Mouse (Mus musculus) hindbrain, embryonic 15.5 days (tissue): ENCODE data around the gene Lrrc61. TPM values are rescaled to one million over a fixed set of nuclear protein-coding genes. Genes with fewer than 3 reads are reported as not detected.

Experiments
- ATAC-seq: fragments of 200-750 bp; cut with Nextera tagmentation; 2 replicates; pipeline ENCODE4 v1.8.0; 2017; ENCODE audit warnings: low read depth, moderate number of reproducible peaks, moderate TSS enrichment; ENCODE audit not compliant: low FRiP score
- H3K27ac ChIP-seq: fragments of 300-500 bp; sonication (generic); replicated peaks from 2 replicates; pipeline ENCODE4 v1.5.1; 2015; ENCODE audit warnings: mild to moderate bottlenecking, inconsistent platforms
- H3K27me3 ChIP-seq: fragments of 300-500 bp; sonication (generic); 2 replicates; pipeline ENCODE4 v1.6.1; 2015; ENCODE audit warnings: control low read depth, inconsistent platforms
- H3K36me3 ChIP-seq: fragments of 300-500 bp; sonication (generic); 2 replicates; pipeline ENCODE4 v1.6.1; 2015; ENCODE audit warnings: control low read depth, inconsistent platforms
- H3K4me1 ChIP-seq: fragments of 300-500 bp; sonication (generic); replicated peaks from 2 replicates; pipeline ENCODE4 v1.6.1; 2015; ENCODE audit warnings: control low read depth, inconsistent platforms
- H3K4me2 ChIP-seq: fragments of 300-500 bp; sonication (generic); 2 replicates; pipeline ENCODE4 v1.6.1; 2015; ENCODE audit warnings: moderate library complexity, mild to moderate bottlenecking, inconsistent platforms
- H3K4me3 ChIP-seq: fragments of 300-500 bp; sonication (generic); 2 replicates; pipeline ENCODE4 v1.5.1; 2015; ENCODE audit warnings: mild to moderate bottlenecking, inconsistent platforms
- H3K9ac ChIP-seq: fragments of 300-500 bp; sonication (generic); 2 replicates; pipeline ENCODE4 v1.6.1; 2015; ENCODE audit warnings: inconsistent platforms
- H3K9me3 ChIP-seq: fragments of 300-500 bp; sonication (generic); 2 replicates; pipeline ENCODE4 v1.6.1; 2016; ENCODE audit warnings: control low read depth, inconsistent platforms
- WGBS: fragments of 180-500 bp; shearing (Covaris S2); methylation state at CpG from one replicate; pipeline ENCODE4 v1.1.7; 2015; 5-methylcytosine and 5-hydroxymethylcytosine counted together
- polyA plus RNA-seq: library from polyadenylated mRNA; unstranded; fragments of >200 nt; fragmentation: Nextera tagmentation; extraction: Ambion mirVana; gene quantifications from 2 replicates; pipeline ENCODE4 v1.2.1, GENCODE M21; 2015

Lrrc61 gene
- polyA plus RNA-seq, 1 experiment from 2014 or later = 29.2 TPM

DNA sequence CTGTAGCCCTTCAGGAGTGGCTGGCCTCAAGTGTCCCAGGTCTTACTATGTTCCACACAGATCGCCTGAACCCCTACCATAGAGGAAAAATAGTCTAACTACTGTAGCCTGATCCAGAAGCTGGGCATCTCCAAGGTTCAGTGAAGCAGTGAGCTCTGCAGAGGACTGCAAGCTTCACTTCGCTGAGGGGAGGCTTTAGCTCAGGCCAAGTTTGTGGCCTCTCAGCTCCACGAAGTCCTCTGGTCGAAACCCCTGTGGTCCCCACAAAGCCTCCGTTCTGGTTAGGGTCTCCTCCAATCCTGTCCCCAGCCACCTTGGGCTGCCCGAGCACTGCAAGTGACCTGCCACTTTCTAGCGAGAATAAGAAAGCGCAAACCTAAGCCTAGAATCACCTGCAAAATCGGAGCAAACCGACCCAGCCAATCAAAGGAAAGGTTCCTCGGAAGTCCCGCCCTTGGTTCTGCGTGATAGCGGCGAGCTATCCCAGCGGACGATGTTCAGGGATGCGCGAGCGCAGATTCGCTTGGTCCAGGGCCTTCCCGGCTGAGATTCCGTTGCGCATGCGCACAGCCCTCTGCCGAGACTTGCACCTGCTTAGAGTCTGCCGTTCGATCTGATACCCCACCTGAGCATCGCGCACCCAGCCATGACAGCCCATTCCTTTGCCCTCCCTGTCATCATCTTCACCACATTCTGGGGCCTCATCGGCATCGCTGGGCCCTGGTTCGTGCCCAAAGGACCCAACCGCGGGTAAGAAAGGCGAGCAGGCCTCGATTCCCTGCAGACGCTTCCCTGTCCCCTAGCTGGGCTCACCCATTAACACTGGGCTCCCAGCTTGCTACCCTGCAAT lies 17.3 kb upstream of the Lrrc61 start, which contains the start of gene Atp6v0e2:
Atp6v0e2 (plus strand) TSS at position 511 of the 850 bp plus-strand sequence.
- Histone ChIP-seq H3K27ac (peak within 1 kb of the TSS; percentile 83), H3K4me2 (peak within 1 kb of the TSS; percentile 72), H3K4me3 (peak within 1 kb of the TSS; percentile 59), H3K9me3 (no peaks in the 10 kb centered on the region), H3K36me3 (peaks cover 13% of the 10 kb centered on the region), H3K27me3 (no peaks in the 10 kb centered on the region), H3K9ac (peak within 1 kb of the TSS; percentile 82), H3K4me1 (peaks cover 30% of the 10 kb centered on the region)
- 3% methylated on average over 38 of the region's 38 CpGs for WGBS
- ATAC-seq = peak; percentile 96

DNA sequence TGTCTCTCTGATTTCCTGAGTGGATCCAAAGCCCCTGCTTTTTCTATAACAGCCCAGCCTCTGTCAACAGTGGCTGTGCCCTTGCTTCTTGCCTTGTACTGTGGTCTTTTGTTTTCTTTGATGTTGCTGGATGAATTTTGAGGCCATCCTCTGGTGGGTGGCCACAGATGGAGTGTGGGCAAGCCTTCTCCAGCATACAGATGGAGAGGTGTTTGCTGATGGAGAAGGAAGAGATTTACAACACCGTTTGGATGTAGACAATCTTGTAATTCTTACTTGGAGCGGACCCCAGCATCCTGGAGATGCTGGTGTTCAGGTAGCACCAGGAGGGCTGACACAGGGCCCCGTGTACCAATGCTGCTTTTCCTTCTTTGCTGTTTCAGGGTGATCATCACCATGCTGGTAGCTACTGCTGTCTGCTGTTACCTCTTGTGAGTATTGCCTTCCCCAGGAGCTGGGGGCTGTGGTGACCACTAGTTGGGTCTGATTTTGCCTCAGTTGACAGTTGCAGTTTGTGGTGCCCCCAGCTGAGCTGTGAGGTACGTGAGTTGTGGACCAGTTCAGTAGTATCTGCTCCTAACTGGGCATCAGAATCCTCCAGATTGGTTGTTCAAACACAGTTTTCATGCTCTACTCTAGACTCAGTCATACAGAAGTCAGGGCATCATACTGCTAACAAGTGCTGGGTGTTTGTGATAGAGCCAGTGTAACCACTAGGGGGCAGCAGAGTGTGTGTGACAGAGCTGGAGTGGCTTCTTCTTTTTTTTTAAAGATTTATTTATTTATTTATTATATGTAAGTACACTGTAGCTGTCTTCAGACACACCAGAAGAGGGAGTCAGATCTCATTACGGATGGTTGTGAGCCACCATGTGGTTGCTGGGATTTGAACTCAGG lies 15.5 kb upstream of the Lrrc61 start:
- H3K36me3 ChIP-seq = peaks cover 16% of the 10 kb centered on the region
- H3K4me2 ChIP-seq = peak overlapping the region; percentile 72
- ATAC-seq = no peak
- peak overlapping the region; percentile 82; the same call in 1 of the 2 replicates for H3K9ac ChIP-seq
- peak overlapping the region; percentile 59 for H3K4me3 ChIP-seq
- H3K27me3 ChIP-seq = no peaks in the 10 kb centered on the region
- H3K4me1 ChIP-seq = peaks cover 30% of the 10 kb centered on the region
- no peak overlapping the region for H3K27ac ChIP-seq
- WGBS = 65% methylated on average over 5 of the region's 5 CpGs
- H3K9me3 ChIP-seq = no peaks in the 10 kb centered on the region

DNA sequence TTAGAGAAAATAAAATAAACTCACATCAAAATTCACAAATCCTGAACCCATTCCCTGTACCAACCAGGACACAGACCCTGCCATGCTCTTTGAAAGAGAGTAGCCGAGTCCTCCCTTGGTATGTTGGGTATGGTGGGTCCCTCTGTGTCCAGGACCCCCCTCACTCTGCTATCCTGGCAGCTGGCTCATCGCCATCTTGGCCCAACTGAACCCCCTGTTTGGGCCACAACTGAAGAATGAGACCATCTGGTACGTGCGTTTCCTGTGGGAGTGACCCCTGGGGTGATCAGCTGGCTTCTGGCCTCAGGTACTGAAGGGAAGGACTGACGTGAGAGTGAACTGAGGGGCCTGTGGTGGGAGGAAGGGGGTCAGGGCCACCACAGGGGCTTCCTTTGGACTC lies 14.7 kb upstream of the Lrrc61 start:
- Histone ChIP-seq H3K9me3 (no peaks in the 10 kb centered on the region), H3K36me3 (peaks cover 16% of the 10 kb centered on the region), H3K4me3 (no peak overlapping the region), H3K27ac (no peak overlapping the region), H3K9ac (no peak overlapping the region), H3K27me3 (no peaks in the 10 kb centered on the region), H3K4me1 (peaks cover 30% of the 10 kb centered on the region), H3K4me2 (no peak overlapping the region)
- 68% methylated on average over 5 of the region's 5 CpGs for WGBS
- ATAC-seq = no peak

DNA sequence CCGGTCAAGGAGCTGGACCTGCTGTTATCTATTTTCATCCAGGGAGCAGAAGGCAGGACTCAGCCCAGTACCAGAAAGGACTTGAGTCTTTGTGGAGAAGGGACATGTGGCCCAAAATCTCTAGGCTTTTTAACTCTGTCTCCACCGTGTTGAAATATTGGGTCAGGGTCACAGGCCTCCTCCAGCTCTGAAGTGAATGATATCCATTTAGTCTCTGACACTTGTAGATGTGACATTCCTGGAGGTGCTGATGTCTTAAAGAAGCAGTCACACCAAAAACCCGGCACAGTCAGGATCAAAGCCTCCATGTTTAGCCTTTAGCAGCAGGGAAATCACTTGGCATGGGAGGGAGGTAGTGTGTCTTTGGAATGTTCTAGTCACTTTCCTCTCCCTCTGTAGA lies 13.9 kb upstream of the Lrrc61 start:
- no peak overlapping the region for H3K4me3 ChIP-seq
- ATAC-seq = no peak
- 78% methylated on average over 3 of the region's 3 CpGs for WGBS
- H3K36me3 ChIP-seq = peaks cover 16% of the 10 kb centered on the region
- peaks cover 30% of the 10 kb centered on the region for H3K4me1 ChIP-seq
- H3K27ac ChIP-seq = no peak overlapping the region
- no peak overlapping the region for H3K4me2 ChIP-seq
- no peak overlapping the region for H3K9ac ChIP-seq
- no peaks in the 10 kb centered on the region for H3K9me3 ChIP-seq
- no peaks in the 10 kb centered on the region for H3K27me3 ChIP-seq

DNA sequence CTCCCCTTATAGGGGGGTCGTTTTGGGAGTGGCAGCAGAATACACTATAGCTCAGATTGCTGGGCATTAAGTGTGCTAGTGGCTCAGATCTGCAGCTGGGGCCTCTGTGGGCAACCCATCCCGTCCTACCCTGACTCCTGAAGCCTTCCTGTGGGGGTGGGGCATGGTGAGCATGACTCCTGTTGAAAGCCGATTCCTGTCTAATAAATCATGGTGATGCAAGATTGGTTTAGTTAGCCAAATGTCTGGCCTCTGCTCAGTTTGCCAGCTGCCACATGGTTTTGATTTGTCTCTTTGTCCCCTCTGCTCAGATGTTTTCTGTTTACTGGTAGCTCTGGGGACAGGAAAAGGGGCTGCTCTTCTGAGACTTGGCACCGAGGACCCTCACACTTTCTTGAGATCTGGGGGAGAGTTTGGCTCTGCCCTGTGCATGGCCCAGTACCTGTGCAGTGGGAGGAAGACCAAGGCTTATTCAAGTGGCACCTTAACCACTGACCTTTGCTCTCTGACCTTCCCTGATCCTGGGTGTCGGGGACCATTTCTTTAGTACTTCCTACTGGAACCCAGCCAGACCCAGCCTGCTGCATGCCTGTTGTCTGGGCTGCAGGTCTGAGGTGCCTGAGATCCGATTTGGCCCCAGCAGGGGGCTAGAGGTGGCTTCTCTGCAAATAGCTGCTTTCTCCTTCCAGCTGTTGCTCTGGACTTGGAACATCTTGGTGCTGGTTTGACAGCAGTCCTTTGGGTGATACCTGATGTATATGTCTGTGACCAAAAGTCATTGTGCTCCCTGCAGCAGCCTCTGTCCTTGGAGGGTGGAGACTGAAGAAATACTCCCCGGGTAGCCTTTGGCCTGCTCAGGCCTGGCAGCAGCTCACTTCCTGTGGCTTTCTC lies 12.8 kb upstream of the Lrrc61 start:
- Histone ChIP-seq H3K9ac (no peak overlapping the region), H3K4me1 (peaks cover 25% of the 10 kb centered on the region), H3K27ac (no peak overlapping the region), H3K36me3 (peaks cover 16% of the 10 kb centered on the region), H3K9me3 (no peaks in the 10 kb centered on the region), H3K4me3 (no peak overlapping the region), H3K4me2 (no peak overlapping the region), H3K27me3 (no peaks in the 10 kb centered on the region)
- no peak for ATAC-seq
- 65% methylated on average over 7 of the region's 7 CpGs for WGBS

DNA sequence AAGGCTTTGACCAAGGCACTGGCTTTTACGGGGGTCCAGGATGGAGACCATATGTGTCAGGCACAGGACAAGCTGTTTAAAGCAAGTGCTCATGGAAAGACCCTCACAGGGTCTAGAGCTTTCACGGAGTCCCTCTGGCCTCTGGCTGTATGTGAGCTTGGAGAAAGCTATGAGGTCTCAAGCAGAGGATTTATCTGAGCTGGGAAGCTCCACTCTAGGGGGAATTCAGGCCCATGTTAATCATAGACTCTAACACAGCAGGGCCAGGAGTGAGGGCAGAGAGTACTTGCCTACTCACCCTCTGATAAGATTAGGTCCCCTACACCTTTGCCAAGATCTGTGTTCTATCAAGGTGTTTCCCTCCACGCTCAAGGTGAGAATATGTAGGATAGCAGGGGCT lies 12.0 kb upstream of the Lrrc61 start:
- H3K4me3 ChIP-seq = no peak overlapping the region
- no peaks in the 10 kb centered on the region for H3K9me3 ChIP-seq
- H3K4me2 ChIP-seq = no peak overlapping the region
- 95% methylated on average over 3 of the region's 3 CpGs for WGBS
- peaks cover 16% of the 10 kb centered on the region for H3K36me3 ChIP-seq
- no peak overlapping the region for H3K27ac ChIP-seq
- peaks cover 21% of the 10 kb centered on the region for H3K4me1 ChIP-seq
- no peak for ATAC-seq
- no peaks in the 10 kb centered on the region for H3K27me3 ChIP-seq
- no peak overlapping the region for H3K9ac ChIP-seq

DNA sequence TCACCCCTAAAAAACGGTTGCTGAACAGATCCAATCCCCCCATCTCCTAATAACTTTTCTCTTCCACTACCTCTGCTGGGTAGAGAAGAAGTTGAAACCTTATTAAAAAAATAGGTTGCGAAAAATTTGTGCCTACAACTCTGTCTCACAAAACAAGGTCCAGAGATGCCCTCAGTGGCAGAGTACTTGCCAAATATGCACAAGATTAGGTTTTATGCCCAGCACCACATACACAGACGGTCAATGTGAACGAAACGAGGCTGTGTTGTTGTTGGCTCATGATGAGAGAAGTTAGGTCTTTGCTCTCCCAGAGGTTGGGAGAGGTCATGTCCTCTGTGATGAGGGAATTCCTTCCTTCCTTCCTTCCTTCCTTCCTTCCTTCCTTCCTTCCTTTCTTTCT lies 9.3 kb upstream of the Lrrc61 start:
- no peaks in the 10 kb centered on the region for H3K4me1 ChIP-seq
- no peak overlapping the region for H3K9ac ChIP-seq
- H3K9me3 ChIP-seq = no peaks in the 10 kb centered on the region
- no peaks in the 10 kb centered on the region for H3K27me3 ChIP-seq
- no peak for ATAC-seq
- H3K4me3 ChIP-seq = no peak overlapping the region
- no peak overlapping the region for H3K4me2 ChIP-seq
- H3K36me3 ChIP-seq = peaks cover 16% of the 10 kb centered on the region
- H3K27ac ChIP-seq = no peak overlapping the region
- 81% methylated on average over 5 of the region's 5 CpGs for WGBS

DNA sequence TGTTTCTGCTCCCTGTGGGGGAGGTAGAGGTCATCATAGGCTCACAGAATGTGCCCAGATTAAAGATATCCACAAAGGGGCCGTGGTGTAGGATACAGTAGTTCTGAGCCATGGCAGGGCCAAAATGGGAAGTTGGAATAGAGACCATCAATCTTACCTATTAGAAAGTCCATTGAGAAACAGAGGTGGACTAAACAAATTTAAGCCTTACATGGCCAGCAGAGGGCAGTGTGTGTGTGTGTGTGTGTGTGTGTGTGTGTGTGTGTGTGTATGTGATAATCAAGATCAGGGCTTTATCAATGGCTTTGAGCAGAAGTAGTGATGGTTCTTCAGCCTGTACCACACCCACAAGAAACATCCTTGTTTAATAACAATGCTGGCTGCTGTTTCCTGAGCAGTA lies 8.3 kb upstream of the Lrrc61 start:
- peaks cover 6% of the 10 kb centered on the region for H3K36me3 ChIP-seq
- no peak overlapping the region for H3K4me3 ChIP-seq
- H3K4me2 ChIP-seq = no peak overlapping the region
- H3K9me3 ChIP-seq = no peaks in the 10 kb centered on the region
- no peak overlapping the region for H3K9ac ChIP-seq
- ATAC-seq = 0 out of 2 replicates have a peak, but pooled peaks have one; percentile 15
- WGBS = 46% methylated on average over 1 of the region's 1 CpGs
- no peak overlapping the region for H3K27ac ChIP-seq
- H3K4me1 ChIP-seq = no peaks in the 10 kb centered on the region
- no peaks in the 10 kb centered on the region for H3K27me3 ChIP-seq

DNA sequence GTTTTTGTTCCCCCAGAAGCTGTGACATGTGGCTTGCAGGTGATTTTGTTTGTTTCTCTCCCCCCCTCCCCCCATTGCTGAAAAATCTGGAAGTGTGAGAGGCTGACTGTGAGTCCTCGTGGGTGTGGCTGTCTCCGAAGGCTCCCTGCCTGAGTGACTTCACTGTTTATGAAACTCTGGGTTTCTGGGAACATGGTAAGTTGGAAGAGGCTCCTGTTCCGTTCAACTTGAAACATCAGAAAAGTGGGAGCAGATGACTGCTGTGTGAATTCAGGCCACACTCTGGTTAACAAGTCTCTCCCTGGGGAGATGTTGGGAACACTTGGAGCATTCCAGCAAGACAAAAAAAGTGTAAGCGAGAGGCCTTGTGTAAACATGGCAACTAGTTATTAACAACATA lies 7.7 kb upstream of the Lrrc61 start:
- Histone ChIP-seq H3K4me1 (no peaks in the 10 kb centered on the region), H3K36me3 (0 out of 2 replicates have a peak, but pooled peaks cover 4% of the 10 kb centered on the region), H3K9me3 (no peaks in the 10 kb centered on the region), H3K9ac (no peak overlapping the region), H3K27ac (no peak overlapping the region), H3K4me2 (no peak overlapping the region), H3K27me3 (no peaks in the 10 kb centered on the region), H3K4me3 (no peak overlapping the region)
- ATAC-seq = no peak
- 72% methylated on average over 4 of the region's 4 CpGs for WGBS

DNA sequence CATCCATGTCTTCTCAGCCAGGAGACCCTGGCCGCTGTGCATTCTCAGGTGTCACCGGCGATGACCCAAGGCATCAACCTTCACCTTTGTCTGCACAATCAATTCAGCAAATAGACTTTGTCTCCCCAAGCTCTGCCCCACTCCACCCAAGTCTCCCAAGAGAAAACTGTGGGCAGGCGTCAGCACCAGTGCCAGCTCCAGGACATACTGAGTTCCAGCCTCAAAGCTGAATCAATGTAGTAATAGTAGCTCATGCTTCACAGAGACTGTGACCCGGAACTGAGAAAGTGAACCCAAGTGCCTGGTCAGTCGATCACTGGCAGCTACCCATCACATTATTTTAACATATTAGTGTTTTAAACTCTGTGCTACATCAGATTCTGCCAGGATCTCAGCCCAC lies 6.3 kb upstream of the Lrrc61 start:
- no peak overlapping the region for H3K27ac ChIP-seq
- H3K9me3 ChIP-seq = no peaks in the 10 kb centered on the region
- H3K4me1 ChIP-seq = no peaks in the 10 kb centered on the region
- ATAC-seq = no peak
- WGBS = 89% methylated on average over 6 of the region's 6 CpGs
- H3K36me3 ChIP-seq = no peaks in the 10 kb centered on the region
- no peaks in the 10 kb centered on the region for H3K27me3 ChIP-seq
- no peak overlapping the region for H3K4me3 ChIP-seq
- no peak overlapping the region for H3K9ac ChIP-seq
- H3K4me2 ChIP-seq = no peak overlapping the region

DNA sequence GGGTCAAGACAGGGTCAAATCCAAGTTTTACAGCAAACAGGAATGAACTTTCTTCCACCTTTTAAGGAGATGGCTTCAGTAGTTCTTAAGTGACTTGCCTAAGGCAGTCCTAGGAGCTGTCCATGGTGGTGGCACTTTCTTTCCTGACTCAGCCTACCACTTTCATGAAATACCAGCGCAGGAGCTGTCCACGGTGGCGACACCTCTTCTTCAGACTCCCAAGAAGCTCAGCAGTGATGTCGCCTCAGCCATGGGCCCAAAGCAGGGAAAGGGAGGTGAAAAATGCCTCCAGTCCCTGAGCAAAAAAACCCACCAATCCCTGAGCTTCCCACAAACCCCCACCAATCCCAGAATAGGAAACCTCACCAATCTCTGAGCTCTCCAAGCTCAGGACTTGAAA lies 1.7 kb upstream of the Lrrc61 start:
- 74% methylated on average over 4 of the region's 4 CpGs for WGBS
- Histone ChIP-seq H3K9me3 (no peaks in the 10 kb centered on the region), H3K4me2 (no peak overlapping the region), H3K4me1 (peaks cover 17% of the 10 kb centered on the region), H3K4me3 (no peak overlapping the region), H3K27ac (peak overlapping the region; percentile 97; the same call in 1 of the 2 replicates), H3K9ac (no peak overlapping the region), H3K27me3 (no peaks in the 10 kb centered on the region), H3K36me3 (0 out of 2 replicates have a peak, but pooled peaks cover 1% of the 10 kb centered on the region)
- ATAC-seq = no peak
